Mouse (Mus musculus) stomach, postnatal 0 days (tissue): ENCODE measurements around the gene Icam2.

Experiments
- CTCF ChIP-seq: IDR thresholded peaks from 2 replicates; pipeline ENCODE4 v1.5.1; 2016; ENCODE audit warnings: antibody characterized with exemption, low read depth, mild to moderate bottlenecking, moderate library complexity
- EP300 ChIP-seq: optimal IDR thresholded peaks from 2 replicates; pipeline ENCODE3; 2016; ENCODE audit warnings: antibody characterized with exemption

- TF ChIP-seq CTCF (no peak), EP300 (no peak)
Observed at GRCm38 (mm10) chr11:106365366-106365765, 22.5 kb downstream of the Icam2 start, which contains the start of gene Prr29.
